In genomic region chr12:77786678-77787077, GRCm38 (mm10) we compare ENCODE assay signal across 18 mouse cellular contexts.
DNase-seq lines count a peak whose midpoint lies in the region; ATAC-seq and TF ChIP-seq lines count a peak whose summit lies in the region.
"Had no signal": no experiment of that assay in that cellular context is flagged by ENCODE, and none has a peak within 500 bp of the region (broad histone marks: within the 10 kb centered on the region; RNA-seq: fewer than 3 reads in every experiment).

No protein-coding gene starts in this region.

- no peak overlapping the region for H3K27ac ChIP-seq in hindbrain, embryonic 12.5 days
- H3K27ac ChIP-seq in hindbrain, postnatal 0 days: no peak overlapping the region
- H3K27ac ChIP-seq: embryonic facial prominence, embryonic 12.5 days had no signal

- WGBS in hindbrain, embryonic 12.5 days: 74% methylated on average over 4 of the region's 4 CpGs
- 66% methylated on average over 4 of the region's 4 CpGs for WGBS in hindbrain, postnatal 0 days

- ATAC-seq in common myeloid progenitor, adult 5-6 weeks (replicated peaks; ENCODE audit: low read depth, poor library complexity, severe bottlenecking): peak; percentile 57
- ATAC-seq in hindbrain, embryonic 12.5 days (ENCODE audit: low FRiP score): no peak
- ATAC-seq in hindbrain, postnatal 0 days: no peak
- ATAC-seq: forebrain, embryonic 16.5 days; hindbrain, embryonic 16.5 days; Patski had no signal

- no peak overlapping the region for H3K9ac ChIP-seq in hindbrain, embryonic 12.5 days
- H3K9ac ChIP-seq in hindbrain, postnatal 0 days (replicated peaks; ENCODE audit: low read length): no peak overlapping the region
- H3K9ac ChIP-seq: embryonic facial prominence, embryonic 12.5 days; heart, embryonic 12.5 days had no signal

- no peak overlapping the region for H3K4me3 ChIP-seq in hindbrain, embryonic 12.5 days
- no peak overlapping the region for H3K4me3 ChIP-seq in hindbrain, postnatal 0 days (ENCODE audit: low read length)
- H3K4me3 ChIP-seq: embryonic facial prominence, embryonic 12.5 days; heart, embryonic 12.5 days had no signal

- H3K27me3 ChIP-seq in hindbrain, embryonic 12.5 days: no peaks in the 10 kb centered on the region
- H3K27me3 ChIP-seq in hindbrain, postnatal 0 days (ENCODE audit: insufficient read depth, low read length): no peaks in the 10 kb centered on the region
- H3K27me3 ChIP-seq: Patski had no signal

- TF ChIP-seq CTCF in hindbrain, postnatal 0 days (IDR thresholded peaks at IDR 0.05; ENCODE audit: low read depth): no peak

- no peak overlapping the region for H3K4me2 ChIP-seq in hindbrain, embryonic 12.5 days (replicated peaks)
- no peak overlapping the region for H3K4me2 ChIP-seq in hindbrain, postnatal 0 days (ENCODE audit: low read depth, low read length)
- H3K4me2 ChIP-seq: embryonic facial prominence, embryonic 12.5 days; heart, embryonic 12.5 days had no signal

- DNase-seq in heart, adult 11 months: peak; percentile 57
- no peak for DNase-seq in heart, adult 8-10 months (ENCODE audit: low spot score)
- DNase-seq in 416B (ENCODE audit: low read depth): peak; percentile 37
- DNase-seq in natural killer cell, adult 2 months (ENCODE audit: low spot score in 2 of 2): peak; percentile 11 to 20
- no peak for DNase-seq in hindbrain, postnatal 0 days (ENCODE audit: low spot score)
- DNase-seq in ovary, postnatal 36 days (ENCODE audit: low spot score): no peak
- DNase-seq: adrenal gland, postnatal 10 days; cerebellum, adult 11 months; cerebellum, adult 8-10 months; cerebellum, postnatal 14 days; gastrocnemius, postnatal 14 days had no signal

- peaks cover 10% of the 10 kb centered on the region for H3K4me1 ChIP-seq in hindbrain, embryonic 12.5 days
- peaks cover 8% of the 10 kb centered on the region; the same call in 1 of the 2 replicates for H3K4me1 ChIP-seq in hindbrain, postnatal 0 days (ENCODE audit: insufficient read depth, low read length)

- no peaks in the 10 kb centered on the region for H3K36me3 ChIP-seq in hindbrain, embryonic 12.5 days
- no peaks in the 10 kb centered on the region for H3K36me3 ChIP-seq in hindbrain, postnatal 0 days (ENCODE audit: insufficient read depth, low read length)
- H3K36me3 ChIP-seq: embryonic facial prominence, embryonic 12.5 days; heart, embryonic 12.5 days had no signal

- no peaks in the 10 kb centered on the region for H3K9me3 ChIP-seq in hindbrain, embryonic 12.5 days (replicated peaks)
- no peaks in the 10 kb centered on the region for H3K9me3 ChIP-seq in hindbrain, postnatal 0 days (ENCODE audit: low read length)
- H3K9me3 ChIP-seq: embryonic facial prominence, embryonic 12.5 days; heart, embryonic 12.5 days had no signal

Comparison
In these comparisons a context has a peak if more than half of its experiments do, and no peak if none do; other contexts are left out.
1. DNase-seq: peak in heart, adult 11 months (single experiment), 416B (single experiment) and natural killer cell, adult 2 months (2 of 2); none in heart, adult 8-10 months (single experiment), hindbrain, postnatal 0 days (single experiment) and ovary, postnatal 36 days (single experiment).